Mouse (Mus musculus): ENCODE data around the gene Kcna3.

- no peak for TF ChIP-seq POLR2A (IDR thresholded peaks at IDR 0.05; ENCODE audit: insufficient read depth, low read depth, low read length)
- TF ChIP-seq CTCF (IDR thresholded peaks at IDR 0.05; ENCODE audit: insufficient read depth, low read depth, low read length): no peak
Measured at GRCm38 (mm10) chr3:106995347-106995746, 40.6 kb upstream of the Kcna3 start.
